Mouse (Mus musculus): ENCODE measurements around the gene Gm20683.

Gene Gm20683

DNA sequence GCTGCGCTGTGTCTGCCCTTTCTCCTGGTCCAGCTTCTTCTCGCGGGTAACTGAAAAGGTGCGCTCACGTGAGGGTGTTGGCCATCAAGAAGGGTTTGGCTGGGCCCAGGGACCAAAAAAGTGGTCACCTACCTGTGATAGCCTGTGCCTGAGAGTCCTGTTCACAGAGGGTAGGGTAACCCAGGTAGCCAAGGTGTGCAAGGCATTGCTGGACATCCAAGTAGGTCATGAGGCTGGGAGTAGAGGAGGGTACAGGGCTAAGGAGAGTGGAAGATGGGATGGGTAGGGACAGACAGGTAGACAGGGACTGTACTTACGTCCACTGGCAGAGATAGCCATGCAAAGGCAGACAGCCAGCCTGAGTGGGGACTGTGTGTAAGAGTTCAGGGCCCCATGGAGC, 1.0 kb downstream of the Gm20683 start:
- no peak for DNase-seq (ENCODE audit: low spot score)

DNA sequence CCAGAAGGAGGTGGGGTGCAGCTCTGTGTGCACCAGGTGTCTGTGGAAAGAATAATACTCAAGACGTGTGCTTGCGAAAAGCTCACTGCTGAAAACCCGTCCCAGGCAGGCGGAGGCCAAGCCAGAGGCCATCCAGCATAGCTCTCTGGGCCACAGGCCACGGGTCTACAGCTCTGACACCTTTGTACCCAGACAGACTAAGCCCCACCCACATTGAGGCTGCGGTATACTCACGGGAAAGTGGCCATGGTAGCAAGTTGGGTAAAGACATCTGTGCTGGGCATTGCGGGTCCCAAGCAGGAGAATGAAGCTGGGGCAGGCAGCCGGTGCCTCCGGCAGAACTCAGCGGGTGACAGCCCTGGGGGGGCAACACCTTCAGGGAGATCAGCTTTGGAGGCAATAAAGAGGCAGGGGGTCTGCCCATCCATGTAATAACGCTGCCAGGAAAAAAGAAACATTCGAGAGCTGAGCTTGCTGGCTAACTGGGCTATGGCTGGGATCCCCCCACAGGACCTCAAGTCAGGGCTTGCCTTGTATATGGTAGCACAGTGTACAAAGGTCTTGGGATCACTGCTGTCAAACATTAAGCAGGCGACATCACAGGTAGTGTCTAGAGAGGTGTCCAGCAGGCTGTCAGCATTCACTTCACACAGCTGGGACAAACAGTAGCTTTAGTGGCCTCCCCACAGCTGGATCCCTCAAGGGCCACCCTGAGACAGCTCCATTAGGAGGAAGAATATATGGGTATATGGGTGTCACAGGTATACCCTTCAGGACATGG, 1.9 kb downstream of the Gm20683 start:
- DNase-seq (ENCODE audit: low spot score): no peak

DNA sequence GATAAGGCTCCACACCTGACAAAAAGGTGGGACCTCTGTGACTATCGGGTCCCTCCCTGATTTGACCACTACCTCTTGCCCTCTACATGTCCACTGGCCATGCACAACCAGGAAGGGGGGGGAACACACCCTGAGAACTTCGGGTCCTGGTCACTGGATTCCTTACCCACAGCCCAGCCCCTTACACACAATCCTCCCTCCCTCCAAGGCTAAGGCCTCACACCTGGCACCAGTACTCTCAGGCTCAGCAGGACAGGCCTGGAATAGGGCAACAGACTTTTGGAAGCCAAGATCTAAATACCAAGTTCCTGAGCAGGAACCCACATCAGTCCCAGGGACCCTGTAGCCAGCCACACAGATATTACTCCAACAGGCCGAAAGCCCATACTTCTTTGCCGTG, 2.7 kb downstream of the Gm20683 start:
- no peak for DNase-seq (ENCODE audit: low spot score)

DNA sequence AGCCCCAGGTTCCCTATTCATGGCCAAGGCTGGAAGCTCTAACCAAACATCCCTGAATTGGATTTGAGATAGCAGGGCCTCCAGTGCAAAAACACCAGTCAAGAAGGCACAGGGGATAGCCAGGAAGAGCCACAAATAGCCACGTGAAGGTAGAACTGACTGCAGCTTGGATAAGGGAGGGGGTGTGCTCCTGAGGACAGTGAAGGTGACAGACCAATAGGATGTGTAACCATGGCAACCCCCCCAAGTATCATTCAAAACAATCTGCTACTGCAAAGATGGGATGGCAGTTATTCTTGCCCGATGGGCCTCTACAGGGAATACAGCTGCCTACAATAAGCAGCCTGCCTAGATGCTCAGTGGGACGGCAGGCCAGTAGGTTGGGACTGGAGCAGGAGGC, 4.0 kb downstream of the Gm20683 start:
- DNase-seq (ENCODE audit: low spot score): no peak

DNA sequence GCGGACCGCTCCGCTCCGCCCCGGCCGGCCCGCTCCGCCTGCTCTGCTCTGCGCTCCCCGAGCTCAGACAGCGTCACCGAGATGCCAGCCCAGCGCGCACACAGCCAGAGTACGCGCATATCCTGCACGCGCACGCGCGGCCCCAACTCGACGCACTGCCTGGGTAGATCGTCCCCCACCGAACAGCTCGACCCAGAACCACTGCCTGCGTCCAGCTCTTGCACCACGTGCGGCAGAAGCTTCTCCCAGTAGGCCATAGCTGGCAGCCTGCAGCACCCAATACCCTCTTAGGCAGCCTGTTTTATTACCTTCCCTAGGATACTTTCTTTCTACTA, 4.5 kb downstream of the Gm20683 start, which contains the start of gene Rhbdl1:
Gene Rhbdl1, minus strand, starts transcription at position 220 of the 335 bp plus-strand sequence.
- peak; percentile 81 for DNase-seq (ENCODE audit: low spot score)

DNA sequence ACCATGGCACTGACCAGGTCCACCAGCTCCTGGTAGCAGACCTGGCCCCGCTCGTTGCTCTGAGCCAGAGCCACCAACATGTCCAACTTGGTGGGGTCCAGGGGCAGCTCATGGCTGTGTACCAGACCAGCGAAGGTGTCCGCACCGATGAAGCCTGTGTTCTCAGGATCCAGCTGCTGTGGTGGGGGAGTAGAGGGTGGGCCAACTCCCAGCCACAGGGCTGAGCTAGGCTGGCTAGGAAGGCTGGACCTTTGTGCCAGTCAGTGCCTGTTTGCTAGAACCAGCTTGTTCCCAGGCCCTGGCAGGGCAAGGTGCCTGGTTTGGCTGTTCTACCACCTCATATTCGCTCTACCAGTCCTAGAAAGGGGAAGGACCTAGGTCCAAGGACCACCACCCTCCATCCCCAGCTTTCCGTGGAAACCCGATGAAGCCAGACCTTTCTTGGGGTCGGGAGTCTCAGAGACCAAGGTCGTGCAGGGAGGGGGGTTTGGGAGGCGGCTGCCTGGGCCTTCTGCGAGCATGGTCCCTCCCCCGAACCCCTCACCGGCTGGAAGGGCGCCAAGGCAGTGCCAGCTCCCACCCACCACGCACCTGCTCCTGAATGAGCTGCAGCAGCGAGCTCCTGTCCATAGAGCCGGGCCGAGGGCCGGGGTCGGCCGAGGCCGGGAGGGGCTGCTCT, 5.0 kb downstream of the Gm20683 start:
- peak; percentile 46 for DNase-seq (ENCODE audit: low spot score)

DNA sequence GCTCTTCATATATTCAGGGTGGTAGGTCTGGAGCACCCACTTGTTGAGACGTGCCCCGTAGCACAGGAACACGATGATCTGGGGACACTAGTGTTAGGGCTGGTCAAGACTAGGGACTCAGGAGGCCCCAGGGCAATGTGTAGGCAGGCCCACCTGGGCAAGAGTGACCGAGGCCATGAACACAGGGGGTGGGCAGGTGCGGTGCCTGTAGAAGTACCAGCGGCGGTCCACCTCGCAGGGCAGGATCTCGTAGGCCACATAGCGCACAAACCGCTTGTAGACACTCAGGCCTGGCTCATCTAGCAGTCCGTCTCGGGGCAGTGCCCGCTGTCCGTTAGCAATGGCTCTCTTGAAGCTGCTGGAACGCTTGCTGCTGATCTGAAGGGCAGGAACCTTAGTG, 5.7 kb downstream of the Gm20683 start:
- DNase-seq (ENCODE audit: low spot score): no peak

DNA sequence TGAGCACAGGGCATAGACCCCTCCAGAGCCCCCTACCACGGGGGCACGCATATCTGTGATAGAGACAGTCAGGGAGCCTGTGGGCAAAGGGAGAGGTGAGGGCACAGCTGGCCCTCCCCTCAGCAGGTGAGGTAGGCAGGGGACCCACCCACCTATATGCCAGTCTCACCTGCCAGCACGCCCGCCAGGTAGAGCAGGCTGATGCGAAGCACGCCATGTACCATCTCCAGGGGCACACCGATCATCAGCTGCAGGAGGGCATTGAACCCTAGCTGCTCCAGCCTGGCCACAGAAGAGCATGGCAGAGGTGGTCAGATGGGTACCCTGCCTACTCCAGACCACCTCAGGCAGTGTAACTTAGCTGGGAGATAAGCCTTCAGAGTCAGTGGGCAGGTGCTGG, 6.3 kb downstream of the Gm20683 start:
- no peak for DNase-seq (ENCODE audit: low spot score)

DNA sequence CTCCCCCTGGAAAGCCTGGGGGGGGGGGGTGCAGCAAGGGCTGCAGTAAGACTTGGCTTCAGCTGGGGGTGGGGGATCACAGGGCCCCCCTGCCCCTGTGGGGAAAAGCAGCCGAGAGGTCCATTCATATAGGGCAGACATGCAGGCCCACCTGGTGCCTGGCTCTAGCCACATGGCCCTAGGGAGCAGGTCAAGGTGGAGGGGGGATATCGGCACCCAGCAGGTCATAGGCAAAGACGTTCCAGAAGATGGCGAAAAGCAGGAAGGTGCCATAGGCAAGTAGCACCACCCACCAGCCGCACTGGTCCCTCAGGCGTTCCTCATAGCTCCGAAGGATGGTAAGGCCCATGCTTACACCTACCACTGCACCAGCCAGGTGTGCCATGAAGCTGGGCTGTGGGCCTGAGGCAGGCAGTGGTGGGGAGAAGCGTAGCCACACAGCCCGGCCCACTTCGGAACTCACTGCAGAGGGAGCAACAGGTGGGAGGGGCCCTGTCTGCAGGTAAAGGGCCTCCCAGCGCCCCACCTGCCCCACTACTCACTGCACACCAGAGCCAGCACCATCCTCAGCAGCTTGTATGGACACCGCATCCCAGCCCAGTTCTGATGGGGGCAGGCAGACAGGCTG, 6.9 kb downstream of the Gm20683 start:
- no peak for DNase-seq (ENCODE audit: low spot score)

DNA sequence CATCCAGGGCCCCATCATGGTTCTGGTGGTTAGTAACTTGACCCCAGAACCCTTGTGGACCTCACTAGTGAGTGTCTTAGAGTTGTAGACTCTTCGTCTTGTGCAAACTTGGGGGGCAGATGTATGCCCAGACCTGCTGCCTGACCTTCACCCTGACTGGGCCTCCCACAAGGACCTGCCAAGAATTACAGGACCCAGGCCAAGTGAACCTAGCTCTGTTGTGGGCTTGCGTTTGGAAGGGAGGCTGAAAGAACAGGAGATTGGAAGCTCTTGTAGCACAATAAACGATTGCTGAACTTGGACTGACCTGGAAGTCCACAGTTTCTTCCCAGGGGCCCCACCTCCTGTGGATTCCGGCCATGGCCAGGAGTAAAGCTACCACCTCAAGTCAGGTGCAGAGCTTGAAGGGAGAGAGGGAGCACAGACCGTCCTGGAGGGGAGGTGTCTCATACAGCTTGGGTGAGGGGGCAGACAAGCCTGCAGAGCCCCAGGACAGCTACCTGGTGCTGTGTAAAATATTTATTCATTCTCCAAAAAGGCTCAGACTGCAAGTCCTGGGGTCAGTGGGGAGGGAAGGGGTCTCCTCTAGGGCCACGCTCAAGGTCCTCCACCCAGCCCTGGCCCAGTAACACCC, 7.5 kb downstream of the Gm20683 start:
- no peak for DNase-seq (ENCODE audit: low spot score)

DNA sequence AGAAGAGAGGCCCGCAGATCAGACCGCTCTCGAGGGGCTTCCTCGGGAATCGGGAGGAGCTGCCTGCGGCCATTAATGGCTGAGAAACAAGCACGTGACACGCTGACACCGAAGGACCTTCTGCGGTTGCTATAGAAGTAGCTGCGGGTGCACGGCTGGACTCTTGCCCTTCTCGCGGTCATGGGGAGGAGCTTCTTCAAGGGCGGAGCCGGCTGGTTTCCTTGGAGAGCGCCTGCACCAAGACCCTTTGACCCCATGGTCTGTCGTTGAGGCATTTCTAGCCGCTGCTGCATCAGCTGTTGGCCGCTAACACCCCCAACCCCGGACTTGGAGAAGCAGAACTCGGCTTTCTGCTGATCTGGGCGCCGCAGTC, 8.3 kb downstream of the Gm20683 start, which contains the start of gene Stub1:
Gene Stub1, minus strand, starts transcription at position 114 of the 373 bp plus-strand sequence.
- DNase-seq (ENCODE audit: low spot score): peak; percentile 89

DNA sequence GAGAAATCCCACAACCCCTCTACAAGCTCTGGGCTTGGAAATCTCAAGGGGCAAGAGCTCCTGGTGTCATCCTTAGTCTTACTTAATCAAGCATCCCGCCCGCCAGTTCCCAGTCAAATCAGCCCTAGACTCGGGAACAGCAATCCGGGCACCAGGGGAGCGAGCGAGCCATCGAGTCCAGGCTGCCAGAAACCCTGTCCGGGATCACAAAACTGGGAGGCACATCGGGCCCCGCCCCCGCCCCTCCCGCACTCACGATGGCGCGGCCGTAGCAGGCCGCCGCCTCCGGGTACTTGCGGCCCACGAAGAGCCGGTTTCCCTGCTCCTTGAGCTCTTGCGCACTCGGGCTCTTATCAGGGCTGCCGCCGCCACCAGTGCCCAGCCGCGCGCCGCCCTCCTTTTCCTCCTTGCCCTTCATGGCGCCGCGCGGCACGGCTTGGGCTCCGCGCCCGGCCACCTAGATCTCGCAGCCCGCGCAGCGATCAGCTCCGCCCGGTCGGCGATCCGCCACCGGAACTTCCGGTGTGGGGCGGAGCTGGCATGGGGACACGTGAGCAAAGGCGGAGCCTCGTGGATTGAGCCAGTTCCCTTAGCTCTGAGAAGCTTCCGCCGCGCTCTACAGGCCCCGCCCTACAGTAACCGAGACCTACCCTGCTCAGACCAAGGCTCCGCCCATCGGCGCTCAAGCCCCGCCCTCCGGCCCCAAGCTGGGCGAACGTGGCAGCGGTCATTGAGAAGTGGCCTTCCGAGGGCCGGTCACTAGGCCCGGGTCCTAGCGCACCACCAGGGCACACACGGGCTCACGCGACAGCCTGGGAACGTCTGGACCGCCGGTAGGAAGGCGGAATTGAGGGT, 8.9 kb downstream of the Gm20683 start:
- DNase-seq (ENCODE audit: low spot score): peak; percentile 99

DNA sequence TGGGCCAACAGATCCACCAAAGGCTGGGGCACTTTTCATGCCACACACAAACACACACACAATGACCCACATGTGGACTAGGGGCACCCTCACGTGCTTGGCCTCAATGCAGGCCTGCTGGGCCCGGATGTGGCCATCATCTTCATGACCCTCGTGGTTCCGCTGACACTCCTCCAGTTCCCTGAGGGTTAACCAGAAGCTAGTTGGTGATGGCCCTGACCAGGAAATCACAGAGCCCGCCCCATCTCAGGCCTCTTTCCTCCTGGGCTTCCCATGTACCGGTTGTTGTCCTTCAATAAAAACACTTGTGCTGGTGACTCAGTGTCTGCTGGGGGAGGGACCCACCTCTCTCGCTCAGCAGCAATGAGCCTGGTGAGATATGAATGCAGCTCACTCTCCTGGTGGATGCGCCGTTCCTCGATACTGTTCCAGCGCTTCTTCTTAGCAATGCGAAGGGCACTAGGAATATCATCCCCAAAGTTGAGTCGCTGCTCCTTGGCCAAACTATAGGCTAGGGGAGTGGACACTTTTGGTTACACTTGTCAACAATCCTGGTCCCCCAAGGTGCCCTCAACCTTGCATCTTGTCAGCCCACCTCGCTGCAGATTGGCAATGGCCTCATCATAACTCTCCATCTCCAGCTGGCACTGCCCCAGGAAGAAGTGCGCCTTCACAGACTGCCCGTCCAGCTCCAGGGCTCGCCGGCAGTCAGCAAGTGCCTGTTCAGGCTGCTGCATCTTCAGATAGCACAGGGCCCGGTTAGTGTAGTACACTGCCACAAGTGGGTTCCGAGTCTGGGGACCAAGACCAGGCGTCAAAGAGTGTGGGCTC, 9.9 kb downstream of the Gm20683 start:
- DNase-seq (ENCODE audit: low spot score): peak; percentile 48

DNA sequence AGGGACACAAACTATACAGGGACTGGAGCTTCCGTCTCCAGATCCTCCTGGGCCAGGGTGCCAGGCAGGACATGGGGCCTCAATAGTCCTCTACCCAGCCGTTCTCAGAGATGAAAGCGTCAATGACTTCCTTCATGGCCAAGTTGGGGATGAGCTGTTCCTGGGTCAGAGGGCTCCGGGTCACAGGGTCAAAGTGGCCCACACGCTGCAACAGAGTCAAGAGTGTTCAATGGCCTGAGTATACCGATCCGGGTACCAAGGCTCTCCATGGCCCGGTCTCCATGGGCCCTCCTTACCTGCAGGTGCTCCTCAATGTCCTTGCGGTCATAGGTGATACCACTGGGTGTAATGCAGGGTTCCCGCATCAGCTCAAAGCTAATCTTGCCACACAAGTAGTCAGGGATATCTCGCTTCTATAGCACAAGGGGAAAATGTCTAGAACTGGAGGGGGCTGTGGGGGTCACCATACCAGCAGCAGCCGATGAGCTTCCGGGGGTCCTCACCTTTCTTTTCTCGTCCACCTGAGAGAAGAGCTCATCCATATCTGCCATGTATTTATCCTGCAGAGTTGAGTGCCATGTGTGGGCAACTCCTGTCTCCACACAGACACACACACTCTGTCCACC, 10.6 kb downstream of the Gm20683 start:
- DNase-seq (ENCODE audit: low spot score): no peak

DNA sequence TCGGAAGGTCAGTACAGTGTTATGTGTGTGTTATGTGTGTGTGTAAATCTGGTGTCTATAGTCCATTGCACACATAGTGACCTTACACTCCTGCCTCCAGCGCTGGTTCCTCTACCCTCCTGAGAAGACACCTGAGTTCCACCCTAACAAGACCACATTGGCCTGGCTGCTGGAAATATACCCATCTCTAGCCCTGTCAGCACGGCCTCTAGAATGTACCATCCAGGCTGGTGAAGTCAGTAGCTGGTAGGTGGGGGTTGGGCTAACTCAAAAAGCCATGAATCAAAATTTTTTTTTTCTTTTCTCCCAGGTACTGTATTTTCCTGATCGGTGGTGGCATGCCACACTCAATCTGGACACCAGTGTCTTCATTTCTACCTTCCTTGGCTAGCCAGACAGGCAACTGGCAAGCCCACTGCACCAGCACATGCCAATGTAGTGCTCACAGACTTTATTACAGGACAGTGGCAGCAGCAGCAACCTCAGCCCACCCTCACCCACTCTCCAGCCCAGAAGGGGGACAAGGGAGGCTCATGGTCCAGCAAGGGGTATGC, 11.3 kb downstream of the Gm20683 start:
- no peak for DNase-seq (ENCODE audit: low spot score)

DNA sequence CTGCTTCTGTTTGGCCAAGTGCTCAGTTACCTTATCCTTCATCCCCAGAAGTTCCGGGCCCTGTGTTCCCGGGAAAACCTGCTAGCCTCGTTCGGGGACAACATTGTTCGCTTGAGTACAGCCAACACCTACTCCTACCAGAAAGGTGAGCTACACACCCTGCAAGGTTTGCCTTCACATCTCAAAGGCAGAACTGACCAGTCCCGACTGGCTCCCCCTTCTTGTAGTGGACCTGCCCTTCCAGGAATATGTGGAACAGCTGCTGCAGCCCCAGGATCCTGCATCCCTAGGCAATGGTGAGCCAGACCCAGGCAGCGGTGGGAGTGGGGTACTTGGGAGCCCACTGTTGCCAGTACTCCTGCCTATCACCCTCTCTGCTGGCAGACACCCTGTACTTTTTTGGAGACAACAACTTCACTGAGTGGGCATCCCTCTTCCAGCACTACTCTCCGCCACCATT, 12.0 kb downstream of the Gm20683 start:
- DNase-seq (ENCODE audit: low spot score): no peak

DNA sequence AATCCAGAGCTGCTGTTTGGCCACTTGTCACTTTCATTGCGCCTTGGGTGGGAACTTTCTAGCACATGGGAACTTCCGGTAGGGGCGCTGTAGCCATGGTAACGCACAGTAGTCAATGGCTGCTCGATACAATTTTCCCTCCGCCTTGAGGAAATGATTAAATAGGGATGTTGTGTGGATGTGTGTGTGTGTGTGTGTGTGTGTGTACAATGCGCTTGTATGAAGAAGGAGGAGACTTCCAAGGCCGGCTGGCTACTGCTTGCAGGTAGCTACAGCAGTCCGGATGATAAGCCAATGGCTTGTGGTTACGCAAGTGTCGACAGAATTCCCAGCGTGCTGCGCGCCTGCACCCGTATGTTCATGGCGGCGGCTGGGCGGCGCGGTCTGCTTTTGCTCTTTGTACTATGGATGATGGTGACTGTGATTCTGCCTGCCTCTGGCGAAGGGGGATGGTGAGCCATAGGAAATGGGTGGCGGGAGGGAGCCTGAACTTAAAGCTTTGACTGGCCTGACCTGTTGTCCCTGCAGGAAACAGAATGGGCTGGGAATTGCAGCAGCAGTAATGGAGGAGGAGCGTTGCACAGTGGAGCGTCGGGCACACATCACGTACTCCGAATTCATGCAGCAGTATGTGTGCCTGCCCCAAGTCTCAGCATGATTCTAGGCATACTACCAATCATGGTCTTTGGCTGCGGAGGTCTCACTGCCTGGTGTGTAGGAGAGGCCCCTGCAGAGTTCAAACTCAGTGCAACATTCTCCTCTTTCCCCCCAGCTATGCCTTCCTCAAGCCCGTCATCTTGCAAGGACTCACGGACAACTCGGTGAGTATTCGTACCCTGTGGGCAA, 12.6 kb downstream of the Gm20683 start, which contains the start of gene Jmjd8:
Gene Jmjd8, plus strand, starts transcription at position 156 of the 846 bp plus-strand sequence.
- peak; percentile 76 for DNase-seq (ENCODE audit: low spot score)

DNA sequence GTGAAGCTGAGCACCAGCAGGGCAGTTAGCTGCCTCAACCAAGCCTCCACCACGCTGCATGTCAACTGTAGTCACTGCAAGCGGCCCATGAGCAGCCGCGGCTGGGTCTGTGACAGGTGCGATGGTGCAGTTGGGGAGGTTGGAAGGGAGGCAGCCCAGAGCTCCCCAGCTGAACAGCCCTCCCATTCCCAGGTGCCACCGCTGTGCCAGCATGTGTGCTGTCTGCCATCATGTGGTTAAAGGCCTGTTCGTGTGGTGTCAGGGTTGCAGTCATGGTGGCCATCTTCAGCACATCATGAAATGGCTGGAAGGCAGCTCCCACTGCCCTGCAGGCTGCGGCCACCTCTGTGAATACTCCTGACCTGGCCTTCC, 13.4 kb downstream of the Gm20683 start:
- DNase-seq (ENCODE audit: low spot score): no peak

All from ovary, postnatal 36 days (tissue).